Mouse (Mus musculus) CH12.LX (cell line): ENCODE data around the gene Nmt2. TPM values are rescaled to one million over a fixed set of nuclear protein-coding genes. Genes with fewer than 3 reads are reported as not detected.

Experiments
- DNase-seq: peaks from one replicate; pipeline ENCODE4 v3.0.0-alpha.2; 2013; ENCODE audit errors: extremely low read depth
- H3K27ac ChIP-seq: 2 replicates; pipeline ENCODE4 v1.5.1; 2012; ENCODE audit warnings: low read depth, mild to moderate bottlenecking, control low read depth, moderate library complexity; ENCODE audit not compliant: insufficient read depth
- H3K27me3 ChIP-seq: replicated peaks from 2 replicates; pipeline ENCODE3; 2012; ENCODE audit warnings: inconsistent platforms
- H3K36me3 ChIP-seq, 2 experiments: replicated peaks in 1 of 2; 2 replicates each; pipeline versions ENCODE3 to v1.6.1; 2012; ENCODE audit warnings: inconsistent platforms in 1 of 2, low read length in 1 of 2, mild to moderate bottlenecking in 1 of 2, mixed read lengths in 1 of 2, moderate library complexity in 1 of 2; ENCODE audit not compliant: control insufficient read depth in 1 of 2, insufficient read depth in 1 of 2
- H3K4me1 ChIP-seq, 2 experiments: 2 replicates each; pipeline ENCODE4 v1.6.1; 2012; ENCODE audit warnings: inconsistent platforms in 1 of 2, moderate library complexity in 1 of 2; ENCODE audit not compliant: insufficient read depth in 2 of 2, control insufficient read depth in 1 of 2
- H3K4me2 ChIP-seq: 2 replicates; pipeline ENCODE4 v1.6.1; 2012; ENCODE audit warnings: low read depth, mild to moderate bottlenecking, control low read depth; ENCODE audit not compliant: poor library complexity, insufficient read depth, severe bottlenecking
- H3K4me3 ChIP-seq, 3 experiments: fragments of 150-350 bp in 1 of 3; sonication (generic) in 1 of 3; replicated peaks in 1 of 3; 2 replicates each; pipeline versions ENCODE3 to v1.5.1; 2011 to 2012; ENCODE audit warnings: low read depth in 2 of 3, low read length in 2 of 3, mild to moderate bottlenecking in 2 of 3, moderate library complexity in 2 of 3, control low read depth in 1 of 3, improper control_type of control experiment in 1 of 3, inconsistent platforms in 1 of 3, mixed read lengths in 1 of 3; ENCODE audit not compliant: poor library complexity in 1 of 3
- H3K79me2 ChIP-seq: replicated peaks from 2 replicates; pipeline ENCODE4 v1.6.1; 2012; ENCODE audit warnings: mild to moderate bottlenecking, moderate library complexity; ENCODE audit not compliant: control insufficient read depth, poor library complexity, insufficient read depth, severe bottlenecking; ENCODE audit errors: extremely low read depth
- H3K9ac ChIP-seq: 2 replicates; pipeline ENCODE4 v1.6.1; 2012; ENCODE audit warnings: low read depth, mild to moderate bottlenecking, control low read depth, moderate library complexity; ENCODE audit not compliant: insufficient read depth
- H3K9me3 ChIP-seq: replicated peaks from 2 replicates; pipeline ENCODE3; 2012; ENCODE audit warnings: low read length, inconsistent platforms, mixed read lengths
- BHLHE40 ChIP-seq: IDR thresholded peaks from 2 replicates; pipeline ENCODE4 v1.6.1; 2011; ENCODE audit warnings: mild to moderate bottlenecking, low read depth, low read length, improper control_type of control experiment
- CHD1 ChIP-seq: IDR thresholded peaks from 2 replicates; pipeline ENCODE4 v1.6.1; 2012; ENCODE audit warnings: low read depth, low read length, improper control_type of control experiment, inconsistent platforms
- CHD2 ChIP-seq: IDR thresholded peaks from 2 replicates; pipeline ENCODE4 v1.6.1; 2011; ENCODE audit warnings: low read length, improper control_type of control experiment
- CTCF ChIP-seq, 2 experiments: IDR thresholded peaks in 1 of 2; conservative IDR thresholded peaks in 1 of 2; 2 replicates each; pipeline ENCODE4 v1.5.1; 2011 to 2012; ENCODE audit warnings: low read depth in 2 of 2, low read length in 2 of 2, improper control_type of control experiment in 1 of 2, inconsistent platforms in 1 of 2, mild to moderate bottlenecking in 1 of 2, moderate library complexity in 1 of 2
- E2F4 ChIP-seq: IDR thresholded peaks from 2 replicates; pipeline ENCODE4 v1.6.1; 2011; ENCODE audit warnings: low read depth, low read length, improper control_type of control experiment; ENCODE audit not compliant: insufficient replicate concordance
- ELF1 ChIP-seq: IDR thresholded peaks from 2 replicates; pipeline ENCODE4 v1.6.1; 2014; ENCODE audit warnings: low read depth, mild to moderate bottlenecking, inconsistent platforms, low read length, improper control_type of control experiment
- ETS1 ChIP-seq: conservative IDR thresholded peaks from 2 replicates; pipeline ENCODE4 v1.6.1; 2012; ENCODE audit warnings: low read depth, mild to moderate bottlenecking, inconsistent platforms, low read length, improper control_type of control experiment, moderate library complexity
- GABPA ChIP-seq: IDR thresholded peaks from 2 replicates; pipeline ENCODE4 v1.6.1; 2012; ENCODE audit warnings: low read depth, low read length, improper control_type of control experiment, inconsistent platforms; ENCODE audit not compliant: insufficient replicate concordance
- IRF4 ChIP-seq: IDR thresholded peaks from 2 replicates; pipeline ENCODE4 v1.6.1; 2014; ENCODE audit warnings: low read depth, mild to moderate bottlenecking, inconsistent platforms, low read length, improper control_type of control experiment
- JUN ChIP-seq: IDR thresholded peaks from 2 replicates; pipeline ENCODE4 v1.6.1; 2011; ENCODE audit warnings: low read depth, mild to moderate bottlenecking, low read length, improper control_type of control experiment, moderate library complexity; ENCODE audit not compliant: insufficient read depth
- JUND ChIP-seq: conservative IDR thresholded peaks from 2 replicates; pipeline ENCODE4 v1.6.1; 2011; ENCODE audit warnings: low read depth, low read length, improper control_type of control experiment
- KAT2A ChIP-seq: IDR thresholded peaks from 2 replicates; pipeline ENCODE4 v1.6.1; 2012; ENCODE audit warnings: low read length, improper control_type of control experiment, inconsistent platforms; ENCODE audit not compliant: insufficient replicate concordance
- MAFK ChIP-seq: IDR thresholded peaks from 2 replicates; pipeline ENCODE4 v1.6.1; 2011; ENCODE audit warnings: low read length, improper control_type of control experiment; ENCODE audit not compliant: insufficient replicate concordance
- MAX ChIP-seq: IDR thresholded peaks from 2 replicates; pipeline ENCODE4 v1.6.1; 2011; ENCODE audit warnings: low read length, improper control_type of control experiment
- MEF2A ChIP-seq: IDR thresholded peaks from 2 replicates; pipeline ENCODE4 v1.6.1; 2014; ENCODE audit warnings: low read depth, mild to moderate bottlenecking, inconsistent platforms, low read length, improper control_type of control experiment, borderline replicate concordance
- MXI1 ChIP-seq: IDR thresholded peaks from 2 replicates; pipeline ENCODE4 v1.6.1; 2011; ENCODE audit warnings: mild to moderate bottlenecking, low read depth, low read length, improper control_type of control experiment
- NELFE ChIP-seq: IDR thresholded peaks from 2 replicates; pipeline ENCODE4 v1.6.1; 2011; ENCODE audit warnings: low read depth, low read length, improper control_type of control experiment
- NRF1 ChIP-seq: IDR thresholded peaks from 2 replicates; pipeline ENCODE4 v1.6.1; 2014; ENCODE audit warnings: low read depth, mild to moderate bottlenecking, inconsistent platforms, low read length, improper control_type of control experiment, moderate library complexity
- PAX5 ChIP-seq: IDR thresholded peaks from 2 replicates; pipeline ENCODE4 v1.6.1; 2012; ENCODE audit warnings: low read length, inconsistent platforms, mixed read lengths
- POLR2A ChIP-seq: IDR thresholded peaks from 2 replicates; pipeline ENCODE4 v1.6.1; 2011; ENCODE audit warnings: low read depth, mild to moderate bottlenecking, improper control_type of control experiment, low read length
- POLR2AphosphoS2 ChIP-seq: IDR thresholded peaks from 2 replicates; pipeline ENCODE4 v1.6.1; 2011; ENCODE audit warnings: low read depth, low read length, improper control_type of control experiment
- RAD21 ChIP-seq: IDR thresholded peaks from 2 replicates; pipeline ENCODE4 v1.6.1; 2011; ENCODE audit warnings: low read depth, mild to moderate bottlenecking, low read length, improper control_type of control experiment, moderate library complexity
- RCOR1 ChIP-seq: conservative IDR thresholded peaks from 2 replicates; pipeline ENCODE4 v1.6.1; 2012; ENCODE audit warnings: low read depth, mild to moderate bottlenecking, inconsistent platforms, low read length, improper control_type of control experiment
- SIN3A ChIP-seq: IDR thresholded peaks from 2 replicates; pipeline ENCODE4 v1.6.1; 2012; ENCODE audit warnings: low read length, improper control_type of control experiment, inconsistent platforms
- SMC3 ChIP-seq: IDR thresholded peaks from 2 replicates; pipeline ENCODE4 v1.6.1; 2011; ENCODE audit warnings: low read depth, low read length, improper control_type of control experiment
- TBP ChIP-seq: conservative IDR thresholded peaks from 2 replicates; pipeline ENCODE4 v1.6.1; 2011; ENCODE audit warnings: low read depth, low read length, improper control_type of control experiment
- UBTF ChIP-seq: IDR thresholded peaks from 2 replicates; pipeline ENCODE4 v1.6.1; 2012; ENCODE audit warnings: low read depth, mild to moderate bottlenecking, inconsistent platforms, low read length, improper control_type of control experiment, moderate library complexity
- ZC3H11A ChIP-seq: IDR thresholded peaks from 2 replicates; pipeline ENCODE4 v1.6.1; 2012; ENCODE audit warnings: low read depth, mild to moderate bottlenecking, inconsistent platforms, low read length, improper control_type of control experiment
- ZKSCAN1 ChIP-seq: IDR thresholded peaks from 2 replicates; pipeline ENCODE4 v1.6.1; 2012; ENCODE audit warnings: low read depth, inconsistent platforms, low read length, improper control_type of control experiment, borderline replicate concordance
- ZMIZ1 ChIP-seq: IDR thresholded peaks from 2 replicates; pipeline ENCODE4 v1.6.1; 2012; ENCODE audit warnings: low read depth, mild to moderate bottlenecking, inconsistent platforms, low read length, improper control_type of control experiment
- ZNF384 ChIP-seq: IDR thresholded peaks from 2 replicates; pipeline ENCODE4 v1.6.1; 2012; ENCODE audit warnings: low read depth, low read length, improper control_type of control experiment, inconsistent platforms
- dilution Hi-C: fragments of 300-500 bp; cut with MboI; formaldehyde crosslinking; loops from 2 replicates; pipeline ENCODE4 v1.14.3; 2020; ENCODE audit warnings: low sequenced_read_pairs; ENCODE audit not compliant: extremely low pct_unique_long_range_greater_than_20kb, extremely low pct_ligation_motif_present
- in situ Hi-C: fragments of 300-500 bp; cut with MboI; formaldehyde crosslinking; loops from 3 replicates; pipeline ENCODE4 v1.14.3; 2019; ENCODE audit warnings: low sequenced_read_pairs, low pct_ligation_motif_present, low pct_unique_long_range_greater_than_20kb, mixed read lengths
- polyA plus RNA-seq: library from polyadenylated mRNA; unstranded; fragments of >175 nt; gene quantifications from 2 replicates; pipeline ENCODE4 v1.2.1, GENCODE M21; 2012; ENCODE audit warnings: low read depth; ENCODE audit not compliant: insufficient read length
- total RNA-seq, 2 experiments: library from RNA; depleted of rRNA; stranded (reverse); fragments of 300-350 nt in 1 of 2; fragments of >200 nt in 1 of 2; gene quantifications; 2 replicates each; pipeline ENCODE4 v1.2.3; 2012 to 2014

The Nmt2 gene
- total and polyA plus RNA-seq, 3 experiments, result 10.0 to 15.9 (median 15.6) TPM

- H3K36me3 ChIP-seq, result no peaks in the 10 kb centered on the region
- no peak overlapping the region for H3K4me3 ChIP-seq
- H3K4me2 ChIP-seq, result no peak overlapping the region
- H3K4me1 ChIP-seq, result peaks cover 0 to 6% of the 10 kb centered on the region in 2 experiments; a peak in 1 of 4 replicates
- in situ Hi-C loops, result loop anchor here (10.0 kb wide), 2 partner anchors 66 to 456 kb away; no protein-coding TSS in a partner anchor
- peaks cover 2% of the 10 kb centered on the region for H3K9me3 ChIP-seq
- no peak overlapping the region for H3K27ac ChIP-seq
- no peaks in the 10 kb centered on the region for H3K79me2 ChIP-seq
- no peaks in the 10 kb centered on the region for H3K27me3 ChIP-seq
- H3K9ac ChIP-seq, result no peak overlapping the region
- TF ChIP-seq SMC3, result no peak
- no peak for TF ChIP-seq NELFE
- TF ChIP-seq ZKSCAN1, result no peak
- no peak for TF ChIP-seq ELF1
- no peak for TF ChIP-seq JUN
- no peak for TF ChIP-seq ZMIZ1
- no peak for TF ChIP-seq RCOR1
- TF ChIP-seq UBTF, result no peak
- no peak for TF ChIP-seq KAT2A
- no peak for TF ChIP-seq MAFK
- TF ChIP-seq IRF4, result no peak
- no peak for TF ChIP-seq JUND
- TF ChIP-seq ZNF384, result no peak
- TF ChIP-seq ETS1, result no peak
- no peak for TF ChIP-seq POLR2A
- no peak for TF ChIP-seq POLR2AphosphoS2
- no peak for DNase-seq
- dilution Hi-C loops, result no loop called here
These were observed 64.4 kb downstream of the Nmt2 start for GRCm38 (mm10) chr2:3348422-3348821.

- in situ Hi-C loops, result loop anchor here (10.0 kb wide), 2 partner anchors 66 to 456 kb away; no protein-coding TSS in a partner anchor
- no peak overlapping the region for H3K9ac ChIP-seq
- peaks cover 0 to 6% of the 10 kb centered on the region in 2 experiments; a peak in 1 of 4 replicates for H3K4me1 ChIP-seq
- no peak overlapping the region for H3K4me3 ChIP-seq
- no peaks in the 10 kb centered on the region for H3K27me3 ChIP-seq
- no peak overlapping the region for H3K27ac ChIP-seq
- peaks cover 2% of the 10 kb centered on the region for H3K9me3 ChIP-seq
- no peak overlapping the region for H3K4me2 ChIP-seq
- no peaks in the 10 kb centered on the region for H3K79me2 ChIP-seq
- dilution Hi-C loops, result no loop called here
- H3K36me3 ChIP-seq, result no peaks in the 10 kb centered on the region
- peak; percentile 57 for DNase-seq
- TF ChIP-seq UBTF, result no peak
- peak; percentile 72 for TF ChIP-seq ZC3H11A
- TF ChIP-seq ZNF384, result no peak
- TF ChIP-seq NELFE, result peak; percentile 52; the same call in 1 of the 2 replicates
- TF ChIP-seq MAX, result no peak
- no peak for TF ChIP-seq CHD2
- no peak for TF ChIP-seq ZMIZ1
- TF ChIP-seq MXI1, result no peak
- no peak; the same call in 1 of the 2 replicates for TF ChIP-seq IRF4
- no peak for TF ChIP-seq RCOR1
- TF ChIP-seq PAX5, result no peak
- TF ChIP-seq TBP, result no peak
- TF ChIP-seq CHD1, result no peak
- no peak for TF ChIP-seq GABPA
- peak; percentile 98 for TF ChIP-seq RAD21
- TF ChIP-seq E2F4, result 0 out of 2 replicates have a peak, but pooled peaks have one; percentile 32
- peak; percentile 70 to 92; a peak in 3 of 4 replicates for TF ChIP-seq CTCF (conservative IDR thresholded peaks at IDR 0.05 in 1 of 2, IDR thresholded peaks at IDR 0.05 in 1 of 2; ENCODE audit: low read depth in 2 of 2, low read length in 2 of 2)
- no peak for TF ChIP-seq BHLHE40
- TF ChIP-seq POLR2A, result no peak
- 0 out of 2 replicates have a peak, but pooled peaks have one; percentile 13 for TF ChIP-seq JUND
- TF ChIP-seq POLR2AphosphoS2, result no peak
- TF ChIP-seq MEF2A, result no peak
- 0 out of 2 replicates have a peak, but pooled peaks have one; percentile 27 for TF ChIP-seq SIN3A
- no peak for TF ChIP-seq NRF1
These were observed 64.9 kb downstream of the Nmt2 start for GRCm38 (mm10) chr2:3348919-3349318.
